Mouse (Mus musculus) olfactory bulb, adult 2 months (tissue): ENCODE data around the gene Kcnk13.

ENCODE experiments used
- CTCF ChIP-seq: fragments of 200-500 bp; IDR thresholded peaks from 2 replicates; pipeline ENCODE4 v1.5.1; 2012; ENCODE audit warnings: low read depth, mild to moderate bottlenecking, low read length, moderate library complexity; ENCODE audit not compliant: insufficient read depth
- POLR2A ChIP-seq: fragments of 200-500 bp; IDR thresholded peaks from 2 replicates; pipeline ENCODE4 v1.6.1; 2012; ENCODE audit warnings: mild to moderate bottlenecking, low read depth, low read length, moderate library complexity; ENCODE audit not compliant: insufficient read depth

DNA sequence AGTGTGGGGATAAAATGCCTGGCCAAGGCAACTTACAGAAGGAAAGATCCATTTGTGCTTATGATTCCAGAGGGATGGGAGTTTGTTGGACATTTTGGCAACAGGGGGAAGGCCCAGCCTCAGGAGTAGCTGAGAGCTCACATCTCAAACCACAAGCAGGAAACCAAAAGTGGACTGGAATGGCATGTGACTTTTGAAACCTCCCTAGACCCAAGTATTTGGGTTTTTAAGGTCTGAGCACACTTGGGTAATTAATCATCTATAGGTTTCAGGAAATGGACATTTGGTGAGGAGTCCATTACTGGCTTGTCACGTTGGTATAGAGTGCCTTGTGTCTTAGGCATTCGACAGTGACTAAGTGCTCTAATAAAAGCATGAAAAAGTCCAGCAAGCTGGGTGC lies 42.4 kb downstream of the Kcnk13 start:
- TF ChIP-seq CTCF (no peak), POLR2A (no peak)
